In the genomic region with DNA sequence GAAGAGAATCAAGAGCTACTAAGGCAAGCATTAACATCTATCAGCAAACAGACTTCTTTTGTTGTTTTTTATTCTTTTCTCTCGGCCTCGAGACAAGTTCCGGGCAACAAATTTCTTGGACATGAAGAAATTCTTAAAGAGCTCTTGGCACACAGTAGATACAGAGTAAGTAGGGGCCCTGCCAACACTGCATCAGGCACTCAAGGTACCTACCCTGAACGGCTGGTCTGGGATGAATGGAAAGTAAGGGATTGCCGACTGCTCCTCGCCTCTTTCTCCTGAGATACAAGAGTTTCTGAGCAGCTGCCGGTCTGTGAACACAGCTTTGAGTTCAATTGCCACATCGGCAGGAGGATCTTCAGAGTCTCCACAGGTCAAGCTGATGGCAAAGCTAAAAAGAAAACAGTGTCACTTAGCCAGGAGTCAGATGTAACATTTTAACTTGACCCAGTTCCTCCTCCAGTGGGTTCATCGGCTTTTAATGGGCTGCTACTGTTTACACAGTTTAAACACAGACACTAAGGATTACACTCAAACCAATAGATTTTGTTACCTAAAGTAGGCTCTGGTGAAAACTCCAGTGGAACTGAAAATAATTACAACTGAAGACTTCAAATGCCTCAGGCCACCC, we compare ENCODE assay signal across 8 mouse cellular contexts. TPM values are rescaled to one million over a fixed set of nuclear protein-coding genes. Genes with fewer than 3 reads are reported as not detected.
DNase-seq lines count a peak whose midpoint lies in the region; ATAC-seq and TF ChIP-seq lines count a peak whose summit lies in the region.

No protein-coding gene starts in this region.

- whole genome bisulfite sequencing in intestine, postnatal 0 days, result 42% methylated on average over 9 of the region's 9 CpGs
- 40% methylated on average over 9 of the region's 9 CpGs for WGBS in lung, embryonic 16.5 days

- ATAC-seq in intestine, postnatal 0 days, result no peak
- ATAC-seq in lung, embryonic 16.5 days (ENCODE audit: low read depth), result no peak

- H3K9ac ChIP-seq in intestine, postnatal 0 days (ENCODE audit: low read depth, low read length), result no peak overlapping the region
- no peak overlapping the region for H3K9ac ChIP-seq in lung, embryonic 16.5 days (ENCODE audit: low read length)

- DNase-seq in gastrocnemius, adult 2 months, result peak; percentile 29
- DNase-seq in gastrocnemius, postnatal 36 days, result no peak
- peak; percentile 63 for DNase-seq in brain, embryonic 14.5 days (ENCODE audit: low read depth)
- no peak for DNase-seq in spleen, postnatal 10 days (ENCODE audit: low spot score in 2 of 2)
- DNase-seq in heart, adult 8-10 months (ENCODE audit: low spot score), result no peak
- DNase-seq in right cerebral cortex, postnatal 25 days, result no peak

- intact Hi-C loops in gastrocnemius, adult 2 months (cut with DNase I), result no loop called here
- intact Hi-C loops in gastrocnemius, postnatal 36 days (cut with DNase I), result no loop called here

- H3K9me3 ChIP-seq in intestine, postnatal 0 days (ENCODE audit: control insufficient read depth), result no peaks in the 10 kb centered on the region
- H3K9me3 ChIP-seq in lung, embryonic 16.5 days (ENCODE audit: control insufficient read depth, low read length), result no peaks in the 10 kb centered on the region

- peak overlapping the region; percentile 96 for H3K27ac ChIP-seq in gastrocnemius, adult 2 months
- H3K27ac ChIP-seq in intestine, postnatal 0 days (ENCODE audit: low read depth, low read length), result no peak overlapping the region
- peak overlapping the region; percentile 11 for H3K27ac ChIP-seq in lung, embryonic 16.5 days (ENCODE audit: low read length)

- H3K4me3 ChIP-seq in gastrocnemius, adult 2 months, result peak overlapping the region; percentile 98
- H3K4me3 ChIP-seq in intestine, postnatal 0 days (ENCODE audit: low read depth, low read length), result no peak overlapping the region
- peak overlapping the region; percentile 89; the same call in 1 of the 2 replicates for H3K4me3 ChIP-seq in lung, embryonic 16.5 days (ENCODE audit: low read length)

- H3K27me3 ChIP-seq in intestine, postnatal 0 days (replicated peaks; ENCODE audit: control insufficient read depth, insufficient read depth, low read length), result no peaks in the 10 kb centered on the region
- H3K27me3 ChIP-seq in lung, embryonic 16.5 days (ENCODE audit: control insufficient read depth, insufficient read depth, low read depth, low read length), result no peaks in the 10 kb centered on the region

- no peak for TF ChIP-seq POLR2A in brain, embryonic 14.5 days (IDR thresholded peaks at IDR 0.05; ENCODE audit: borderline replicate concordance, extremely low read depth, insufficient read depth, insufficient read length, poor library complexity, severe bottlenecking)

- no peak for TF ChIP-seq CTCF in gastrocnemius, adult 2 months (IDR thresholded peaks at IDR 0.05)
- no peak for TF ChIP-seq CTCF in brain, embryonic 14.5 days (IDR thresholded peaks at IDR 0.05; ENCODE audit: borderline replicate concordance, extremely low read depth, insufficient read depth, insufficient read length)
- no peak for TF ChIP-seq CTCF in intestine, postnatal 0 days (IDR thresholded peaks at IDR 0.05; ENCODE audit: low read depth)

- H3K4me1 ChIP-seq in intestine, postnatal 0 days (replicated peaks; ENCODE audit: control insufficient read depth, insufficient read depth, low read length), result peaks cover 3% of the 10 kb centered on the region; the same call in 1 of the 2 replicates
- H3K4me1 ChIP-seq in lung, embryonic 16.5 days (replicated peaks; ENCODE audit: control insufficient read depth, insufficient read depth, low read length), result peaks cover 20% of the 10 kb centered on the region

- peak overlapping the region; percentile 85 for H3K4me2 ChIP-seq in intestine, postnatal 0 days (replicated peaks; ENCODE audit: low read depth)
- peak overlapping the region; percentile 70 for H3K4me2 ChIP-seq in lung, embryonic 16.5 days (ENCODE audit: low read depth, low read length)

- peaks cover 14% of the 10 kb centered on the region; the same call in 1 of the 2 replicates for H3K36me3 ChIP-seq in intestine, postnatal 0 days (ENCODE audit: control insufficient read depth, insufficient read depth)
- peaks cover 22% of the 10 kb centered on the region; the same call in 1 of the 2 replicates for H3K36me3 ChIP-seq in lung, embryonic 16.5 days (ENCODE audit: control insufficient read depth, insufficient read depth, low read length)

RNA-seq across cellular contexts. Expression of a gene that starts 1.7 kb away (rescaled TPM):
- 10 to 100 TPM; 72.0 to 79.2 TPM for total RNA-seq in gastrocnemius, adult 2 months (2021)
- total RNA-seq in gastrocnemius, postnatal 36 days (2021), result 10 to 100 TPM; 67.3 to 74.4 TPM
- 32.4 and 36.4 TPM in 2 replicates for polyA plus RNA-seq in brain, embryonic 14.5 days (2012; rRNA removed)
- 16.5 and 16.7 TPM in 2 replicates for polyA plus RNA-seq in intestine, postnatal 0 days (2015; fragmentation: Nextera tagmentation; extraction: Ambion mirVana)
- polyA plus RNA-seq in lung, embryonic 16.5 days (2015; fragmentation: Nextera tagmentation; extraction: Ambion mirVana), result 47.3 and 51.8 TPM in 2 replicates
- 10 to 100 TPM; 25.3 to 32.2 (median 29.7) TPM for total RNA-seq in heart, adult 8-10 months (2022)

Comparison
In these comparisons a context has a peak if more than half of its experiments do, and no peak if none do; other contexts are left out.
1. DNase-seq: peak in gastrocnemius, adult 2 months (single experiment) and brain, embryonic 14.5 days (single experiment); none in gastrocnemius, postnatal 36 days (0 of 2), spleen, postnatal 10 days (0 of 2), heart, adult 8-10 months (single experiment) and right cerebral cortex, postnatal 25 days (single experiment).